ENCODE assay signal across 15 mouse cellular contexts in genomic region chr14:34297038-34297437, GRCm38 (mm10). TPM values are rescaled to one million over a fixed set of nuclear protein-coding genes. Genes with fewer than 3 reads are reported as not detected.
DNase-seq lines count a peak whose midpoint lies in the region; ATAC-seq and TF ChIP-seq lines count a peak whose summit lies in the region.
"Had no signal": no experiment of that assay in that cellular context is flagged by ENCODE, and none has a peak within 500 bp of the region (broad histone marks: within the 10 kb centered on the region; RNA-seq: fewer than 3 reads in every experiment).

No protein-coding gene starts in this region.

- no peak overlapping the region for H3K9ac ChIP-seq in intestine, embryonic 15.5 days
- H3K9ac ChIP-seq in stomach, postnatal 0 days (ENCODE audit: low read length), result no peak overlapping the region
- no peak overlapping the region for H3K9ac ChIP-seq in forebrain, embryonic 14.5 days (ENCODE audit: low read length)
- H3K9ac ChIP-seq: neural tube, embryonic 12.5 days had no signal

- H3K27ac ChIP-seq in intestine, embryonic 15.5 days, result no peak overlapping the region
- H3K27ac ChIP-seq in stomach, postnatal 0 days (replicated peaks), result no peak overlapping the region
- H3K27ac ChIP-seq in forebrain, embryonic 14.5 days (ENCODE audit: low read depth, low read length), result no peak overlapping the region
- H3K27ac ChIP-seq: neural tube, embryonic 12.5 days had no signal

- H3K27me3 ChIP-seq in intestine, embryonic 15.5 days (replicated peaks), result no peaks in the 10 kb centered on the region
- no peaks in the 10 kb centered on the region for H3K27me3 ChIP-seq in stomach, postnatal 0 days (ENCODE audit: control insufficient read depth, insufficient read depth, low read length)
- no peaks in the 10 kb centered on the region for H3K27me3 ChIP-seq in forebrain, embryonic 14.5 days (replicated peaks; ENCODE audit: control insufficient read depth, insufficient read depth, low read length)
- H3K27me3 ChIP-seq: neural tube, embryonic 12.5 days had no signal

- no peak overlapping the region for H3K4me2 ChIP-seq in intestine, embryonic 15.5 days (replicated peaks)
- no peak overlapping the region for H3K4me2 ChIP-seq in stomach, postnatal 0 days (replicated peaks; ENCODE audit: low read depth)
- no peak overlapping the region for H3K4me2 ChIP-seq in forebrain, embryonic 14.5 days (ENCODE audit: low read length)
- H3K4me2 ChIP-seq: neural tube, embryonic 12.5 days had no signal

- intact Hi-C loops in gastrocnemius, postnatal 14 days (cut with DNase I; ENCODE audit: low total_unique reads), result no loop called here

- ATAC-seq in intestine, embryonic 15.5 days, result peak; percentile 71
- ATAC-seq in stomach, postnatal 0 days (ENCODE audit: low FRiP score, low TSS enrichment), result no peak
- ATAC-seq in forebrain, embryonic 14.5 days, result no peak
- ATAC-seq: activated CD4-positive, CD25-positive, alpha-beta regulatory T cell, adult 4 months had no signal

- H3K4me1 ChIP-seq in intestine, embryonic 15.5 days (replicated peaks), result peaks cover 16% of the 10 kb centered on the region
- no peaks in the 10 kb centered on the region for H3K4me1 ChIP-seq in stomach, postnatal 0 days (replicated peaks; ENCODE audit: control insufficient read depth, insufficient read depth)
- no peaks in the 10 kb centered on the region for H3K4me1 ChIP-seq in forebrain, embryonic 14.5 days (ENCODE audit: control insufficient read depth, insufficient read depth, low read length)
- H3K4me1 ChIP-seq: neural tube, embryonic 12.5 days had no signal

- 40% methylated on average over 4 of the region's 4 CpGs for WGBS in intestine, embryonic 15.5 days
- 40% methylated on average over 4 of the region's 4 CpGs for WGBS in stomach, postnatal 0 days
- 84% methylated on average over 4 of the region's 4 CpGs for WGBS in forebrain, embryonic 14.5 days

- H3K36me3 ChIP-seq in intestine, embryonic 15.5 days, result no peaks in the 10 kb centered on the region
- no peaks in the 10 kb centered on the region for H3K36me3 ChIP-seq in stomach, postnatal 0 days (ENCODE audit: control insufficient read depth, insufficient read depth, low read length)
- no peaks in the 10 kb centered on the region for H3K36me3 ChIP-seq in forebrain, embryonic 14.5 days (ENCODE audit: control insufficient read depth, insufficient read depth, low read length)
- H3K36me3 ChIP-seq: neural tube, embryonic 12.5 days had no signal

- no peak for TF ChIP-seq EP300 in stomach, postnatal 0 days (optimal IDR thresholded peaks at IDR 0.05)

- no peak for TF ChIP-seq CTCF in stomach, postnatal 0 days (IDR thresholded peaks at IDR 0.05; ENCODE audit: low read depth)

- peak; percentile 67 for DNase-seq in urinary bladder, postnatal 14 days (ENCODE audit: low spot score)
- no peak for DNase-seq in urinary bladder, postnatal 4 days (ENCODE audit: low spot score in 2 of 2)
- peak; percentile 91 for DNase-seq in Muller cell, postnatal 12 days (ENCODE audit: inconsistent ontology term)
- peak; percentile 24 for DNase-seq in stomach, postnatal 0 days (ENCODE audit: low spot score)
- DNase-seq in gastrocnemius, postnatal 14 days, result no peak
- DNase-seq in right cerebral cortex, adult 18-20 months, result no peak
- no peak for DNase-seq in forebrain, embryonic 14.5 days (ENCODE audit: low spot score)
- DNase-seq: cerebellum, adult 9-10 months; kidney, adult 11 months had no signal

- no peaks in the 10 kb centered on the region for H3K9me3 ChIP-seq in intestine, embryonic 15.5 days
- no peaks in the 10 kb centered on the region for H3K9me3 ChIP-seq in stomach, postnatal 0 days (ENCODE audit: control insufficient read depth, low read length)
- no peaks in the 10 kb centered on the region for H3K9me3 ChIP-seq in forebrain, embryonic 14.5 days (replicated peaks; ENCODE audit: control insufficient read depth, low read length)
- H3K9me3 ChIP-seq: neural tube, embryonic 12.5 days had no signal

- H3K4me3 ChIP-seq in intestine, embryonic 15.5 days (replicated peaks), result no peak overlapping the region
- H3K4me3 ChIP-seq in stomach, postnatal 0 days (ENCODE audit: low read depth, low read length), result no peak overlapping the region
- H3K4me3 ChIP-seq in forebrain, embryonic 14.5 days (ENCODE audit: low read depth, low read length), result no peak overlapping the region
- H3K4me3 ChIP-seq: neural tube, embryonic 12.5 days had no signal

RNA-seq across cellular contexts. Expression of gene Shld2, which starts 13.3 kb away (rescaled TPM):
- polyA plus RNA-seq in intestine, embryonic 15.5 days (2015; fragmentation: Nextera tagmentation; extraction: Ambion mirVana), result 6.7 and 7.0 TPM in 2 replicates
- polyA plus RNA-seq in stomach, postnatal 0 days (2015; fragmentation: Nextera tagmentation; extraction: Ambion mirVana), result 4.1 TPM in 2 replicates
- total RNA-seq in gastrocnemius, postnatal 14 days (2021), result 1 to 10 TPM; 6.8 to 7.0 TPM
- 7.0 and 8.6 TPM in 2 replicates for polyA plus RNA-seq in forebrain, embryonic 14.5 days (2014; fragmentation: Nextera tagmentation; extraction: Ambion mirVana)

RNA-seq across cellular contexts. Expression of gene Glud1, which starts 13.5 kb away (rescaled TPM):
- 90.1 and 91.9 TPM in 2 replicates for polyA plus RNA-seq in intestine, embryonic 15.5 days (2015; fragmentation: Nextera tagmentation; extraction: Ambion mirVana)
- polyA plus RNA-seq in stomach, postnatal 0 days (2015; fragmentation: Nextera tagmentation; extraction: Ambion mirVana), result 48.8 and 49.4 TPM in 2 replicates
- total RNA-seq in gastrocnemius, postnatal 14 days (2021), result 100 to 1,000 TPM; 110 to 129 TPM
- 84.0 and 94.1 TPM in 2 replicates for polyA plus RNA-seq in forebrain, embryonic 14.5 days (2014; fragmentation: Nextera tagmentation; extraction: Ambion mirVana)

RNA-seq across cellular contexts. Expression of gene Fam25c, which starts 58.2 kb away (rescaled TPM):
- polyA plus RNA-seq in intestine, embryonic 15.5 days (2015; fragmentation: Nextera tagmentation; extraction: Ambion mirVana), result not detected in 2 replicates
- 793 and 847 TPM in 2 replicates for polyA plus RNA-seq in stomach, postnatal 0 days (2015; fragmentation: Nextera tagmentation; extraction: Ambion mirVana)
- total RNA-seq in gastrocnemius, postnatal 14 days (2021), result under 1 TPM in 1 of 2 experiments, not detected in 1; 0.66 TPM
- polyA plus RNA-seq in forebrain, embryonic 14.5 days (2014; fragmentation: Nextera tagmentation; extraction: Ambion mirVana), result not detected in 2 replicates
- total RNA-seq: layer of hippocampus, postnatal 10 days had no signal
- polyA plus RNA-seq: activated CD4-positive, CD25-positive, alpha-beta regulatory T cell, adult 4 months; frontal cortex, adult 2 months; heart, embryonic 14.5 days; neural tube, embryonic 12.5 days had no signal

Comparison
In these comparisons a context has a peak if more than half of its experiments do, and no peak if none do; other contexts are left out.
1. DNase-seq: peak in urinary bladder, postnatal 14 days (single experiment), Muller cell, postnatal 12 days (single experiment) and stomach, postnatal 0 days (single experiment); none in urinary bladder, postnatal 4 days (0 of 2), gastrocnemius, postnatal 14 days (single experiment), right cerebral cortex, adult 18-20 months (single experiment) and forebrain, embryonic 14.5 days (single experiment).
2. RNA of gene Fam25c, which starts 58.2 kb away (polyA plus RNA-seq): 793 to 847 TPM in stomach, postnatal 0 days; not detected in intestine, embryonic 15.5 days and not detected in forebrain, embryonic 14.5 days; every median in the first group is over 100 times any median in the second.